Mouse (Mus musculus) embryonic fibroblast, embryonic 13.5 days (primary cell): ENCODE measurements at regions not wholly inside any gene's neighbourhood (a gene's known extent, or its start where the extent isn't known, plus 50 kb on each side); places are given as distances from the start of the nearest gene placed in this dataset.

Source experiments
- H3K27ac ChIP-seq: 2 replicates; pipeline ENCODE4 v1.5.1; 2012; ENCODE audit warnings: low read length, control low read depth, inconsistent platforms; ENCODE audit not compliant: insufficient read depth
- H3K4me1 ChIP-seq: 2 replicates; pipeline ENCODE4 v1.6.1; 2011; ENCODE audit warnings: low read length; ENCODE audit not compliant: control insufficient read depth, insufficient read depth
- H3K4me3 ChIP-seq: 2 replicates; pipeline ENCODE4 v1.5.1; 2011; ENCODE audit warnings: mild to moderate bottlenecking, control low read depth, low read length; ENCODE audit not compliant: insufficient read depth
- CTCF ChIP-seq: IDR thresholded peaks from 2 replicates; pipeline ENCODE4 v1.5.1; 2011; ENCODE audit warnings: mild to moderate bottlenecking, control low read depth, low read length, moderate library complexity, borderline replicate concordance; ENCODE audit not compliant: insufficient read depth
- POLR2A ChIP-seq: IDR thresholded peaks from 2 replicates; pipeline ENCODE4 v1.6.1; 2011; ENCODE audit warnings: low read depth, mild to moderate bottlenecking, control low read depth, low read length, moderate library complexity

DNA sequence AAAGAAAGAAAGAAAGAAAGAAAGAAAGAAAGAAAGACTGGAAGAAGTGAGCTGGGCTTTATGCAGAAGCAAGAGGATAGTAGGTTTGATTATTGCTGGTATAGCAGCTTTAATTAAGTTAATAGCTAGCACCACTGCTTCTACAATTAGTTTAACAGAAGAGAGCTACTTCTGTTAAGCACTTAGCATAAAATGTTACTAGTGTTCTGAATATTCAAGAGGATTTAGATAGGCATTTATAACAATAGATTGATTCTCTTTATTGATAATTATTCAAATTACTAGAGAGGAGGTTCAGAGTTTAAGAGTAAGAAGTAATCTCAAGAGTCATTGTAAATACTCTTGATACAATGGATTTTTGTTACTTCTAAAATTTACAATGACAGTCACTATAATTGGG, 346.1 kb upstream of the Pdgfd start:
- Histone ChIP-seq H3K27ac (no peak overlapping the region), H3K4me3 (no peak overlapping the region), H3K4me1 (no peaks in the 10 kb centered on the region)
- TF ChIP-seq POLR2A: no peak
- no peak for TF ChIP-seq CTCF

DNA sequence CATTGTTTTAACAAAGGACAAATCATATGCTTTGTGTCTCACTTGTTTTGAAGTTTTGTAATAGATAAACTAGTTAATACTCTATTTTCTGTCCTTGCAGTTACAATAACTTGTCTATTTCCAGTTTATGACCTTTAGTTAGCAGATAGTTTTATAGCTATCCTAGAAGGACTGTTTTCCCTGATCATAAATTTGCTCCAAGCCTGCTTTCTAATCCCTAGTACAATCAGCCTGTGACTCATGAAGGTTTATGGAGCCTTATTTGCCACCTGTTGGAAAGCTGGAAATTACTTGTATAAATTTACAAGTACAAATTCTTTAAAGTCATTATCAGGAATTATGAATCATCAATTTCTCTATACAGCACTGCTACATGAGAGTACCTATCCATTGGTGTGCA, 339.5 kb upstream of the Pdgfd start:
- Histone ChIP-seq H3K27ac (no peak overlapping the region), H3K4me1 (no peaks in the 10 kb centered on the region), H3K4me3 (no peak overlapping the region)
- TF ChIP-seq CTCF: no peak
- no peak for TF ChIP-seq POLR2A

DNA sequence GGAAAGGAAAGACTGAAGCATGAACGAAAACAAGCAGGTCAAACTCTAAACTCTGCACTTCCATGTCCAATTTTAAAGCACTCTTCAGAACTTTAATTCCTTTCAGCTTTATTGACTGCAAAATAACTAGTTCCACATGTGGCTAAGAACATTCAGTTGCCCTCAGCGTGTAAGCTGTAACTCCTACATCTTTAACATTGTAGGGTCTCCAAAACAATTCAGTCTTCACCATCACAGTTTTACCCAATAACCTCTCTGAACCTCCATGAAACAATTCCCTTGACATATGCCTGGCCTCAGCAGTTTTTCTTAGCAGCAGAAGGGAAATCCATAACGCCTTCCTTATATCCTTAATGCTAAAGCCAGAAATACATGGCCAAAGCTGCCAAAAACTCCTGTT, 326.0 kb upstream of the Pdgfd start:
- Histone ChIP-seq H3K27ac (peak overlapping the region; percentile 37), H3K4me3 (no peak overlapping the region), H3K4me1 (no peaks in the 10 kb centered on the region; the same call in 1 of the 2 replicates)
- TF ChIP-seq CTCF (no peak), POLR2A (no peak)

DNA sequence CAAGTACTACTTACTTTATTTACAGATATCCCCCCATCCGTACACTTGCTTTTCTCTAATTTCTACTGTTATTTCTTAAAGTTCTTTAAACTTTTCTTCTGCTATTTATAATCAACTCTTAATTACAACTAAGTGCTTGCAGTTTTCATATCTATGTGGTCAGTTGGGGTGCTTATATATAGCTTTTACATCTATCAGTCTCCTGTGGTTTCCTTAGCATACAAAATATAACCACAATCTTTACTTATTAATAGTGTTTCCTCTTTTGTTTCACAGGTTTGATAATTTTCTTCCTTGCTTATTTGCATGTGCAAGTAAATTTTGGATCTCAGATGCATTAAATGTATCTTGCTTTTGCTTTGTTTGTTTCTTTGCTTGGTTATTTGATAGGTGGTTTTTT, 288.7 kb upstream of the Pdgfd start:
- Histone ChIP-seq H3K27ac (no peak overlapping the region), H3K4me3 (no peak overlapping the region), H3K4me1 (no peaks in the 10 kb centered on the region)
- TF ChIP-seq CTCF (no peak), POLR2A (no peak)

DNA sequence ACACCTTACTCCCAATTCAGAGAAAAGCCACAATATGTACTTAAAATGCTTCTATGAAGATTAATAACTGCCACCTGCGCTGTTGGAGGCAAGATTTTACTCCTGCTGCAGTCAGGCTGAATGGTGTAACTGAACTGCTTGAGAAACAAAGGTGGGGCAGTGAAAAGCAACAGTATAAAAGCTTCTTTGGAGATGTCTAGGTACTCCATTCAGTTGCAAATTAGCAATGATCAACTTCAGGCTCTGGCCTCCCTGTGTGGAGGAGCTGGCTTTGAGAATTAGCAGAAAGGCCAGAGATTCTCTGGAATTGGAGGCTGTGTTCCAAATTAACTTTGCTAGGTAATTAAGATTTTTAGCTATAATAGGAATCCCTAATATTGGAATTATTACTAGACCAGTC, 245.9 kb upstream of the Pdgfd start:
- H3K27ac ChIP-seq: no peak overlapping the region
- H3K4me3 ChIP-seq: no peak overlapping the region
- H3K4me1 ChIP-seq: no peaks in the 10 kb centered on the region
- no peak for TF ChIP-seq CTCF
- TF ChIP-seq POLR2A: no peak

DNA sequence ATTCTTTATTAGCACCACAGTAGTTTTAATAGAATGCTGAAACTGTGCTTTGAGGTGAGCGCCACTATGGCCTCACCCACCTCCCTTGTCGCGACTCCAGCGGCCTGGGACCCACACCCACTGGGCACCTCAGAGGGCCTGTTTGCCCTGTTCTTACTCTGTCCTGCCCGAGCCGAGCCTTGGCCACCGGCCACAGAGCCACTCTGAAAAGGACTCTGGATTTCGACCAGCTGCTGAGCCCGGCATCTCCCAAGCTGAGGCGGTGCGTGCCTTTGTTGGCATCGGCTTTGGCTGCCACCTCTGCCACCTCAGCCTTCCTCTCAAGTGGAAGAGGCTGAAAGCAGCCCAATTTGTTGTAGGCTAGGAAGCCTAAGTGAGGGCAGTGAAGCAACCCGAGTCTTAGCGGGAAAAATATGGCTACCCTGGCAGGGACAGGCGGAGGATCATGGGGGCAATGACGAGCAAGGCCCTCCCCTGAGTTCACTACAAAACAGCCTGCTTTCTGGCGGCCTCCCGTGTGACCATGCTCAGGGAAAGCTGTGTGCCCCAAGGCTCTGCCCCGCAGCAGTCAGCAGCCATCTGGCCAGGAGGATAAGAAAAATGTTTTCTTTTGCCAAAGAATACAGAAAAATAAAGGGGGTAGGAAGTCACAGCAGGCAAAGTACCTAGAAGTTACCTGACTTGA, 240.1 kb upstream of the Pdgfd start:
- Histone ChIP-seq H3K27ac (no peak overlapping the region), H3K4me1 (no peaks in the 10 kb centered on the region), H3K4me3 (no peak overlapping the region)
- no peak for TF ChIP-seq POLR2A
- no peak for TF ChIP-seq CTCF

DNA sequence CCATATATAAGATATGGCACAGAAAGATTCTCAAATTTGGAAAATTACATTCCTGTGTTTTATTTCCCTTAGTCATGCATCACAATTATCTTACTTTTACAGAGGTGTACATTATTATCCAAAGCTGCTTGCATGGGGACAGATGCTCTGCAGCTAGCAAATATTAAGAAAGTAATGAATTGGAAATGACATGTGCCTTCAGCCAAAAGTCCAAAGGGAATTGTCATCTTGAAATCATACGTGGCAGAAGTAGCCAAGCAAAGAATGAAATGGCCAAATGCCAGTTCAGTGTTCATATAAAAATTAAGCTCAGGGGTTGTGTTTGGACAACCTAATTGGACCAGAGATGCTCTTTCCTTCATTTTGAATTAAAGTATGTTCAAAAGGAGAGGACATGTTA, 196.1 kb upstream of the Pdgfd start:
- TF ChIP-seq POLR2A: no peak
- no peak for TF ChIP-seq CTCF
- Histone ChIP-seq H3K4me1 (no peaks in the 10 kb centered on the region), H3K27ac (no peak overlapping the region), H3K4me3 (no peak overlapping the region)
